Mouse (Mus musculus) heart, adult 2 months (tissue): ENCODE results near the gene Mis12.

Experiments
- CTCF ChIP-seq: fragments of 200-600 bp; IDR thresholded peaks from 2 replicates; pipeline ENCODE4 v1.8.1; 2022; ENCODE audit warnings: antibody characterized with exemption, mild to moderate bottlenecking, moderate library complexity
- EP300 ChIP-seq: fragments of 200-500 bp; IDR thresholded peaks from 2 replicates; pipeline ENCODE4 v1.6.1; 2011; ENCODE audit warnings: low read depth, low read length, control low read depth; ENCODE audit not compliant: insufficient read depth
- POLR2A ChIP-seq: fragments of 200-500 bp; IDR thresholded peaks from 2 replicates; pipeline ENCODE4 v1.6.1; 2011; ENCODE audit warnings: mild to moderate bottlenecking, low read depth, low read length, control low read depth; ENCODE audit not compliant: insufficient read depth

DNA sequence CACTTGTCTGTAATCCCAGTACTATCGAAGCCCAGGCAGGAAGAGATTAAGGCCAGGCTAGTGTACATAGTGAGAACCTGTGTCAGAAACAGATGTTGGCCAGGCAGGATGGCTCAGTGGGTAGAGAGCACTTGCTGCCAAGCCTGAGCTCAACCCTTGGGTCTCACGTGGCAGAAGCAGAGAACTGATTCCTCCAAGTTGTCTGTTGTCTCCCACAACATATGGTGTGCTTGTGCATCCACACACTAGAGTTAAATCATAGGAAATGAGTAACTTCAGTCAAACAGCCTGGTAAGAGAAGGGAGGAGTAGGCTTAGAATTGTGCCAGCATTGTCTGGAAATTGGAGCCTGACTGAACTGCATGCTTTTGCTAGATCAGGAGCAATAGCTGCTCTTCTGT, 44.2 kb upstream of the Mis12 start:
- TF ChIP-seq POLR2A (no peak), CTCF (no peak), EP300 (no peak)
